Mouse (Mus musculus) gastrocnemius, postnatal 14 days (tissue): ENCODE results near the gene Pih1d2. TPM values are rescaled to one million over a fixed set of nuclear protein-coding genes. Genes with fewer than 3 reads are reported as not detected.

ENCODE experiments used
- DNase-seq: peaks from one replicate; pipeline ENCODE4 v3.0.0; 2021; ENCODE audit warnings: mixed read lengths
- intact Hi-C: fragments of 180-260 bp; cut with DNase I; formaldehyde crosslinking; loops from one replicate; pipeline ENCODE4 v1.15.1; 2025; ENCODE audit warnings: low total_unique reads
- long read RNA-seq, 2 experiments: library from polyadenylated mRNA; stranded (forward); transcript quantifications; one replicate each; pipeline ENCODE4 v2.0.0; 2021
- total RNA-seq, 2 experiments: library from RNA; stranded (reverse); gene quantifications; 2 replicates each; pipeline ENCODE4 v1.2.3; 2021

The Pih1d2 gene
- under 1 TPM; 0.35 to 0.74 TPM for total RNA-seq
- long read RNA-seq, experiment 1, partial matches to known transcripts = 0 of 1 reads
- long read RNA-seq, experiment 1, other reads (novel, unspliced or antisense) = 0 of 1 reads
- long read RNA-seq, experiment 2, partial matches to known transcripts = 0 of 1 reads
- long read RNA-seq, experiment 2, other reads (novel, unspliced or antisense) = 0 of 1 reads

DNA sequence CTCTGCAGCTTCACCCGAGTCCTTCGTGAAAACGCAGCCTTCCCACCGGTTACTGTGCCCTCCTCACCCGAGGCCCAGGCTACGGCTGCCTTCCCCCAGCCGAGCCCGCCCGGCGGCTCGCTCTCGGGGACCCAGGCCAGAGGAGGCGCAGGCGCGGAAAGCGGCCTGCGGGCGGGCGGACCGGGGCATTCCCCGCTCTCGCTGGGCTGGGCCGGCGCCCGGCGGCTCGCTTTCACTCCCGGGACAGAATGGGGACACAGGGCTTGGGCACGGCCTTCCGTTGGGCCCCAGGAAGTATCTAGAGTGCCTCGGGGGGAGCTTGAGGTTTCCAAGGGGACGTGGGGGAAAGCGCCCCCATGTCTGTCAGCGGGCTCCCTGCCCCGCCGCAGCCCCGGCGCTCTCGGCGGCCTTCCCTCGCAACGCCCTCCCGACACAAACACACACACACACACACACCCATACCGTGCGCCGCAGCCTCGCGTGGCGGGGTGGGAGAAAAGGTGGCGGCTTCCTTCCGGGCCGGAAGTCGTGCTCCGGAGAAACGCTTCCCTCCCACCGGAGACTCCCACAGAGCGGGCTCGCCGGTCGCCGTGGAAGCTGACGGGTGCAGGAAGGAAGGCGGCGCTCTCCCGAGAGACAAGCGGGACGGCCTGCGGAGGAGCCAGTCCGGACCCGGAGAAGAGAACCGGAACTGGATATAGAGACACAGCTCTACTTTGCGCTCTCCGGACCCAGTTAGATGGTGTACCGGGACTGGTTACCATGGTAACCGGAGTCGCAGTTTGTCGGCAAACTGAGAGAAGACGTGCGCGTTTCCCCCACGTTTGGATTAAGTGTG lies at the start of gene Pih1d2, which contains the start of gene Nkapd1:
TSS of gene Pih1d2 (plus strand) at position 556 of the 838 bp plus-strand sequence.
TSS of gene Nkapd1 (minus strand) at position 699 of the 838 bp plus-strand sequence.
- DNase-seq = peak; percentile 81
- intact Hi-C loops = no loop called here

DNA sequence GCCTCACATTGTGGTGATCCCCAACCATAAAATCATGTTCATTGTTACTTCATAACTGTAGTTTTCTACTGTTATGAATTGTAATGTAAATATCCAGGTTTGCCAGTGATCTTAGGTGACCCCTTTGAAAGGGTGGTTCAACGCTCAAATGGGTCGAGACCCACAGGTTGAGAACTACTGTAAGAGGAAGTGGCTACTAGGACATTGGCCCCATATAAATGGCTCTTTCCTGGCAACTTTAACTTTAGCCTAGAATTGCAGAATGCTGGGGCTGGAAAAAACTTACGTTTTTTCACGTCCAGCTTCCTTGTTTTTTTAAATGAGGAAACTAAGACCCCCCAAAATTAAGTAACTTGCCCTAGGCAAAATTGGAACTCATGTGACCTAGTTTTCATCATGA lies 49.7 kb upstream of the Pih1d2 start:
- DNase-seq = no peak
- intact Hi-C loops = no loop called here

DNA sequence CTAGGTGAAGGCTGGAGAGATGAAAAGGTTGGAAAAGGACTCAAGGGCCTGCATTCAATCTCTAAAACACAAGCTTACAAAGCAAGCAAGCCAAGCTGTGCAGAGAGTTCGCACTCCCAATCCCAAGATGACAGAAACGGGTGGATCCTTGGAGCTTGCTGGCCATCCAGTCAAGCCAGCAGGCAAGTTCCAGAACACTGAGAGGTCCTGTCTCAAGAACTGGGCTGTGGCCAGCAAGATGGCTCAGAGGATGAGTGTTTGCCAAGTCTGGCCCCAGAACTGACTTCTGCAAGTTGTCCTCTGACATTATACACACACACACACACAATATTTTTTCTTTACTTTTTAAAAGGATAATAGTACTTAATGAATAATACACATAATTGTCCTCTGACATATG lies 49.2 kb upstream of the Pih1d2 start:
- intact Hi-C loops = no loop called here
- peak; percentile 35 for DNase-seq

DNA sequence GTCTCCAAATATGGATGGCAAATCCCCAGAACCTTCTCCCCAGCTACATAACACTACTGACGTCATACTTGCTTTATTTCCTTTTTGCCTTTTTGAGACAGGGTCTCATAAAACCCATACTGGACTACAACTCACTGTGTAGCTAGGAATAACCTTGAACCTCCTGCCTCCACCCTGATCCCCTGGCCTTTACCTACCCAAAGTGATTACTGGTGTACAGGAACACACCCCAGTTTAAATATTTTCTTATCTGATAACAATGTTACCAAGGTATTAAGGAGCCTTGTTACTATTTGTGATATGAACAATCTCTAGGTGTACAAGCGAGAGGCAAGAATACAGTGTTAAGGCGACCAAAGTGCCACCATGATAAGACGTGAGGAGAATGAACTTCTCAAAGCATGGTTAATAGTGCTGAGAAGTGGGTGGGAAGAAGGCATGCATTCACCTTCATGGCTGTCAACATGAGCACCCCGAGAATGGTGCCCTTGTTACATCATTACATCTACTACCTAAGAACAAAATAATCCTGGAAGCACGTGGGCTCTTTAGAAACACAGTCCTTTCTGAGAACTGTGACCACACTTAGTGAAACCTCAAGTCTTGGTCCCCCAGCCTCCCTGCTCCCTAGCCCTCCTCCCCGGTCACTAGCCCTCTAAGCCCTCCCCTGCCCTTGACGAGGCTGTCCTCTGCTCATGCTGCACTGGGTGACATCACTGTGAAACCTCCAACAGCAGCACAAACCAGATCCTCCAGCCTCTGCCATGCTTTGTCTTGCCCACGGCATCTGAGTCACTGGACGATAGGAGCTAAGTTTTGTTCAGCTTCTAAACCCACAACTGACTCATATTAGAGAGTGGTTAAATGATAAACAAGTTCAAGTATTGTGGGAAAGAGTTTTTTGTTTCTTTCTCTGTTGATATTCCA lies 47.3 kb upstream of the Pih1d2 start:
- intact Hi-C loops = no loop called here
- DNase-seq = no peak

DNA sequence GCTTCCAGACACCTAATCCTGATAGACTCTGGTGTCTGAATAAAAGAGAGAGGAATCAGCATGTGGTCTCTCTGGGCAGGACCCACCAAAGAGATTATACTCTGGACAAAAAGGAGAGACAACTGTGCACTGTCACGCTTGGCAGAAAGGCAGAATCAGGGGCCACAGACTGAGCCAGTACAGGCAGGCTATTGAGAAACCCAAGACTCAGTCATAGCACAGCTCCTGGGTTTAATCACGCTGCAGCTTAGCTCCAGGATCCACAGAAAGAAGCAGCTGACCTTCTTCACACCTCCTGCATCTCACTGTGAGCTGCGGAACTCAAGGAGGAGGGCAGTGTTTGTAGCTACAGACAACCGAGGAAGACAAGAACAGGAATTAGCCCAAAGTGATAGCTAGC lies 36.8 kb upstream of the Pih1d2 start:
- intact Hi-C loops = no loop called here
- DNase-seq = no peak

DNA sequence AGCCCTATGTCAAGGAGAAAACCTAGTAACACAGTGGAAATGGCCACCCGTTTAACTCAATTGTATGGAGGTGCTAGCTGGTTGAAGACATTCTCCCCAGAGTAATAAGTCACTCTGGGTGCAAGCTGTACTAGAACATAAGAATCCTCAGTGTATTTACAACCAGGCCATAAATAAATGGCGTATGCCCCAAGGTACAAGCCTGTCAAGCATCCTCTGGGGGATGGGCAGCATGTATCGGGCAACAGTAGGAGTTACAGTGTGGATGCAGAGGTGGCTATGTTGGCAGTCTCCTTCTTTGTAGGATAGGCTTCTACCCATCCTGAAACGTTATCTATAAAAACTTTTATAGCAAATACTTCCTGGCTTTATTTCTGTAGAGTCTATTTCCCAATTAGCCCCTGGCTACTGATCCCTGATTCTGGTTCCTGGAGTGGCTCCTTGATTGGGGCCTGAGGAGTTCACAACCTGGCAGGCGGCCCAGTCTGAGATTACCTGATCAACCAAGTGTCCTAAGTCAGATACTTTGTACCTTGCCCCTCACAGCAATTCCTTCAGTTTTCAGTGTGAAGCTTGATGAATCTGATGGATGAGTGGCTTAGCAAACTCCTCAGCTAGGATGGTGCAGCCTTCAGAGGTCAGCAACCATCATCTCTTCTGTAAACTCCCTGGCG lies 31.8 kb upstream of the Pih1d2 start:
- no peak for DNase-seq
- intact Hi-C loops = no loop called here

DNA sequence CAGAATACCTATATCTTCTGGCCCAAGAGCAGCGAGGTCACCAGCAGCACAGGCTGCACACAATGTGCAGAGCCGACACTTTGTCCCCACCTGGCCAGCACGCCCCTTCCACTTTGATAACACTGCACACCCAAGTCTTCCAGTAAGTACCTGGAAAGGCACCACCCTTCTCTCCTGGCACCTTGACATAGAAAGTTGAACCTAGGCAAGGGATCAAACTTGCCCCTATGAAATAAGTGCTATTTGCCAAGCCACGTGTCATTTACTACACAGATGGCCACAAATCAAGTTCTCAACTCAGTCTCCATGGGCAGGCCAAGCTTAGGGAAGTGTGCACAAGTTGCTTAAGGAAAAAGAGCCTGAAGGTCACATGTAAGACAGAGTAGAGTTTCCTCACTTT lies 30.2 kb upstream of the Pih1d2 start:
- no peak for DNase-seq
- intact Hi-C loops = no loop called here

DNA sequence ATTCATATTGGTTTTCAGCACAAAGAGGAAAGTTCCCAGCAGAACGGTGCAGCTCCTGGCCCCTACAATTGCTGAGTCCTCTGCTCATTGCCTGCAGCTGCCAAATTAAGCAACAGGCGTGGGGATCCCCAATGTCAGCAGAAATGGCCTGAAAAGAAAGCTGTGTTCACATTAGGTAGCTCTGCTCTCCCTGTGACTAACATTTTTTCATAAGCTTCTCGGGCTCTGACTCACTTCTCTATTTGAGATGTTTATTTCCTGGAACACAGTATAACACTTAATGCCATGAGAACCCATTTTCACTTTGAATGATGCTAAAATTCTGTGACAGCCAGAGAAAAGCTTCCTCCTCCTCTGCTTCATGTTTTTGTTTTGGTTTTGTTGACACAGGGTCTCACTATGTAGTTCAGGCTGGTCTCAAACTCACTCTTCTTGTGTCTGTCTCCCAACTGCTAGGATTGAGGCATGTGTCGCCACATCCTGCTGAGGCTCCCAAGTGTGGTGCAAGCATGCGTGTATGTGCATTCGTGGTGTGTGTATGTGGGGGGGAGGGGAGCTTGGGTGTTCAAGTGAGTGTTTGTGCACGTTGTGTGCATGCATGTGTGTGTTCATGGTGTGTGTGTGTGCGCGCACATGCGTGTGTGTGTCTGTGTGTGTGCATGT lies 26.1 kb upstream of the Pih1d2 start:
- intact Hi-C loops = no loop called here
- DNase-seq = no peak

DNA sequence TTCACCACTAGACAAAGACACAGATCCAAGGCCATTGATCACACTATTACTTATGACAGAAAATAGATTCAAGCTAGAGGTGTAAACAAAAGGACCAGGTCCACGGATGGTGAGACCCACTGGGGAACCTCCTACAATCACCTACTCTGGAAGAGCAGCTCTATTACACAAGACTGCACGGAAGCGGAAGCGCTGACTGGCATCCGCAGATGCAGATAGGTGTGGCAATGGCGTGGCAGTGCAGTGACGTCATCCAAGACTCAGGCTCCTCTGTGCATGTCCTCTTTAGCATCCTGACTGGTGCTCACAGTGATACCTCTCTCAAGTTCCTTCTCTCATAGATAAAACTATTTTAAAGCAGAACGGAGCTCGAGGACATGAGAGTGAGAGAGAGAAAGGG lies 24.2 kb upstream of the Pih1d2 start:
- DNase-seq = no peak
- intact Hi-C loops = no loop called here

DNA sequence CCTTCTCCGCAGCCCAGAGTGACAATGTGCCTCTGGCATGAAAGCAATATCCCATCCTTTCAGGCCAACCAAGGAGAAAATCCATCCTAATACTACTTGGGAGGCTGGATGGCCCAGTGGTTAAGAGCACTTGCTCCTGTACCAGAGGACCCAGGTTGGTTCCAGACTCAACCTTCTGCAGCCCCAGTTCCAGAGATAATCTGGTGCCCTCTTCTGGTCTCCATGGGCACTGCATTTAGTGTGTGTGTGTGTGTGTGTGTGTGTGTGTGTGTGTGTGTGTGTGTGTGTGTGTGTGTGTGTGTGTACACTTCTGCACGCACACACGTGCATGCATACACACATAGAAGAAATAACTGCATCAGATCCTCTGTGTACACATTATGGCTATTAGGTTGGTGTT lies 23.6 kb upstream of the Pih1d2 start:
- intact Hi-C loops = no loop called here

DNA sequence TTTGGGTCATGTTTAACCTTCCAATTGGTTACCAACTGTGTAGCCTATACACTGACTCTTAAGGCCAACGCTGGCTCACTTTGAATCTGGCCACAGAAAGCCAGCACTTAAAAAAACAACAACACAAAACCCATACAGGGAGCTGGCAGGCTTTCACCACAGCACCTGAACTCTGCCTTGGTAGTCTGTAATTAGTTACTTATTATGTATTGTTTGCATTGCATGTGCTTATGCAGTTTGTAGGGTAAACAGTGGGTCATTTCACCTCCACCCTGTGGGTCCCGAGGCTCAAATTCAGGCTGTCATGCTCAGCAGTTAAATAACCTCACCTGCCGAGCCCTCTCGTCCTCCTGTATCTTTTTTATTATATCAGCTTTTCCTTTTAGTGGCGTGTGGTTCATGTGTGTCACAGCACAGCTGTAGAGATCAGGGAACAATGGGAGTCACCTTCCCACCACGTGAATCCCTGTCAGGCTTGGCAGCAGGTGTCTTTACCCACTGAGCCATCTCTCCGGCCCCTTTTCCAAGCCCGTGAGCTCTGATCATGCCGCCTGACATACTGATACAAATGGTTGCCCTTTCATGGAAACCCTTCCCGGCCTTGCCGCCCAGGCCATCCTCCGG lies 22.2 kb upstream of the Pih1d2 start:
- no peak for DNase-seq
- intact Hi-C loops = no loop called here

More for the DNA sequence above, 23.6 kb upstream of the Pih1d2 start:
- no peak for DNase-seq

DNA sequence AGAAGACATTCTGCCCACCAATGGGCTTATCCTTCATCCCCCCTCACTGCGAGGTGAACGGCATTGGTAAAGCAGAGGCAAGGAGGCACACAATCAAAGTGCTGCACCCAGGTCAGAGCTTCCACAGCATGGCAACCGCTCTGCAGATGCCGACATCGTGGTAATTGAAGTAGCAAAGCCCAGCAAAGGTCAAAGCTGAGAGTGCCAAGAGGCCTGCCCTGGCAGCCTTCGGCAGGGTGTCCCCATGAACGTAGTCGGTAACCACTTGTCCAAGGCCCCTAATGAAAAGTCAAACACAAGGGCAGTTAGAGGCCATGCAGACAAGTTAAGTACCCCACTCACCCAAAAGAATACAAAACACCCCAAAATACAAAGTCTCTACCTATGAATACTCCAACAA lies 20.1 kb upstream of the Pih1d2 start:
- peak; percentile 41 for DNase-seq
- intact Hi-C loops = no loop called here

DNA sequence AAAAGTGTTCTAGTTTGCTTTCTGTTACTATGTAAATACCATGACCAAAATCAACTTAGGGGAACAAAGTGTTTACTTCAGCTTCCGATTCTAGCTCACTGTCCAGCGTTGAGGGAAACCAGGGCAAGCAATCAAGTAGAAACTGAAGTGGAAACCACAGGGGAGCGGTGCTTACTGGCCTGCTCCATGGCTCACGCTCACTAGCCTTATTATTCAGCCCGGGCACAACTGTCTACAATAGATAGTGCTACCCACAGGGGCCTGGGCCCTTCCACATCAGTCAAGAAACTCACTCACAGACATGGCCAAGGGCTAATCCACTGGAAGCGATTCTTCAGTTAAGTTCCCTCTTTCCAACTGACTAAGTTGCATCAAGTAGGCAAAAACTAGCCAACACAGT lies 15.6 kb upstream of the Pih1d2 start:
- intact Hi-C loops = no loop called here
- no peak for DNase-seq

DNA sequence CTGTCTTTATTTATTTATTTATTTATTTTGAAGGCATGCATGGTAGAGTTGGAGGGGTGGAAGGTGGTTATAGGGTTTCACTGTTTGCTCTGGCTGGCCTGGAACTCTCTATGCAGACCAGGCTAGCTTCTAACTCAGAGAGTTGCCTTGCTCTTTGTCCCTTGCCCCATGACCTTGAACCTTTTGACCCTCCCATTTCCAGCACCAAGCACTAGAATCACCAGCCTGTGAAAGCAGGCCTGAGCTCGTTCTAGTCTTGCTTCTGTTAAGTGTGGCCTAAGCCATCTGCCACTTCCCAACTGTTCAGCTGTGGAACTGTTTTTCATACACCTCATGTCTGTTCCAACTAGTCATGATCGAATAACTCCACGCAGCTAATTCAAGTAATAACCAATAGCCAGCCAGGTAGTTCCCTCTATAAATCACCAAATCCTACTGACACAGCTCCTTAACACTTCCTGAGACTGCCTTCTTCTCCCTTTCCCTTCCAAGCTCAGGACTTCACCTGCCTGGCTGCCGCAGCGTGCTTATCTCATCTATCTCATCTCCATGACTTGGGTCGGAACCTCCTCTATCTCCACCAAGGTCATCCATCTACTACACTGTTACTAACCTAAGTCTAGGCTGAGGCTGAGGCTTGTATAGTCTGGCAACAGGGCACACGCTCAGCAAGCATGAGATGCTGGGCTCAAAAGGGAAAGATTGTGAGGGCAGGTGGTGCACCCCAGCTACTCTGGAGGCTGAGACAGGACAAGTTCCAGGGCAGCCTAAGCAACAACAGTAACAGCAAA lies 14.9 kb upstream of the Pih1d2 start:
- no peak for DNase-seq
- intact Hi-C loops = no loop called here

DNA sequence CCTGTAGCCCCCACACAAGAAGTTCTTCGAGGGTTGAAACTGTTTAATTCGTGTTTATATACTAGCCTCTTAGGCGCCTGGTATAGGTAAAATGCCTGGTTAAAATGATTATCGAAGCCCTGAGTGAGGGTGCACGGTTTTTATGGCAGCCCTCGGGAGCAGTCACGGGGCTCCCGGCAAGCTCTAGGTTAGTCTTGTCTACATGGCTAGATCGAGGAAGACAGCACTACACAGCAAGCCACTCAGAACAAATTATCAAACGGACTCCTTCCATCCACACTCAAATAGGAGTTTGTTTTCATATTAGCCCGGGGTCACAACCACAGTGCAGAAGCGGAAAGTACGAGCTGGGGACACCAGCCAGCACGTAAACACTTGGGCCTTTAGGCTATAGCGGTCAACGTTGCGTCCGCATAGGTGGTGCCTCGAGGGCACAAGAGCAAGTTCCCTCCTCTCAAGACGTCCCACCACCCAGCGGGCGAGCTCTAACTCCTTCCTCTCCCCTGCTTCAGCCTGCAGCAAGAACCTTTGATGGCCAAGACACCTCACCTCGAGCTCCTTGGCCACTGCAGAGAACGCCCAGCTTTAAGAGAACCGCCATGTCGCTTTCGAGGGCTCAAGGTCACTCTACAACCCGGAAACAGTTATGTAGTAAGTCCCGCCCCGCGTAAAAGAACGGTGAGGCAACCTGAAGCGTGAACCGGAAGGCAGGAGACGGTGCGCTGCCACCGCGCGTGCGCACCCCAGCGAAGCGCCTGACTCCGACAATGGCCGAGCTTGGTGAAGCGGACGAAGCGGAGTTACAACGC lies 13.7 kb upstream of the Pih1d2 start, which contains the start of the genes Sdhd and Timm8b:
TSS of gene Sdhd (minus strand) at position 624 of the 809 bp plus-strand sequence.
TSS of gene Timm8b (plus strand) at position 722 of the 809 bp plus-strand sequence.
- intact Hi-C loops = no loop called here
- peak; percentile 92 for DNase-seq

DNA sequence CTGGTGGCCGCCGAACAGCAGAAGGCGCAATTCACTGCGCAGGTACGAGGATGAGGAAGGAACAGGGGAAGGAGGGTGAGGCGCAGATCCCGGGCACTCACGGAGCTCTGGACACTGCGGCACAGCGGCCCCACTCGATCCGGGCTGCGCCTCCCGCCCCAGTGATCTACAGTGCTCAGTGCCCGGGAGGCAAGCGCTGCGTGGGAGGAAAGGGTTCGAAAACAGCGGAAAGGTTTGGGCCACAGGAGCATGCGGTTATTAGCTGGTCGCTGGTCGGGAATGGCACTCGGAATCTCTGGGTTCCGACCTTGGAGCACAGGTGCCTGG lies 13.2 kb upstream of the Pih1d2 start:
- intact Hi-C loops = no loop called here
- no peak for DNase-seq

DNA sequence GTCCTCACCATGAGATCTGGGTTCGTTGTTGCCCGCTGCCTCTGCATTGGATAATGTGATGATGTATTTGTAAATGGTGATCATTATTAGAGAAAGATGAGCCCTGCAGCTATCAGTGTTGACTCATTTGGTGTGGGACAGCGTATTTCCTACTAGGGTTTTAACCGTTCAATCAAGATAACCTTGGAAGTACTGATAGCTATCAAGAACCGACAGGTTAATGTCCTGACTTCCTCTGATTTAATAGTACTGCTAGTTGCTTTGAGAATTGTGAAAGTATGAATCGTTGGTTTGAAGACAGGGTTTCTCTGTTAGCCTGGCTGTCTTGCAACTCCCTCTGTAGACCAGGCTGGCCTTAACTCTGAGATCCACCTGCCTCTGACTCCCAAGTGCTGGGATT lies 12.8 kb upstream of the Pih1d2 start:
- intact Hi-C loops = no loop called here
- DNase-seq = no peak
